Mouse (Mus musculus) leukemia stem cell, adult 10-12 weeks (primary cell): ENCODE results near the gene Gtf2ird2. TPM values are rescaled to one million over a fixed set of nuclear protein-coding genes. Genes with fewer than 3 reads are reported as not detected.

ENCODE experiments used
- polyA plus RNA-seq: library from polyadenylated mRNA; stranded (reverse); fragments of >175 nt; gene quantifications from 2 replicates; pipeline ENCODE4 v1.2.3, GENCODE M21; 2012; ENCODE audit warnings: low replicate concordance

Gene Gtf2ird2
- 3.7 and 8.1 TPM in 2 replicates for polyA plus RNA-seq

GRCm38 (mm10) chr5:134183880-134184808 lies at the start of gene Gtf2ird2:
Gene Gtf2ird2 (plus strand): TSS chr5:134184019.

GRCm38 (mm10) chr5:134176169-134176881 lies 7.5 kb upstream of the Gtf2ird2 start, which contains the start of gene Rcc1l:
Gene Rcc1l (minus strand): TSS chr5:134176774.

GRCm38 (mm10) chr5:134229391-134229790 lies 45.6 kb downstream of the Gtf2ird2 start, which contains the start of gene Ncf1:
Gene Ncf1 (minus strand): TSS chr5:134229625.

Other genes starting within 250 kb of the Gtf2ird2 start
- 1.4 and 1.9 TPM in 2 replicates for gene Castor2, start 84.3 kb upstream of the Gtf2ird2 start, polyA plus RNA-seq
- gene Rcc1l, start 7.2 kb upstream of the Gtf2ird2 start, polyA plus RNA-seq, result 10.8 and 22.1 TPM in 2 replicates
- 42.1 and 59.8 TPM in 2 replicates for gene Ncf1, start 45.6 kb downstream of the Gtf2ird2 start, polyA plus RNA-seq
- 200 and 424 TPM in 2 replicates for gene Gtf2i, start 130.7 kb downstream of the Gtf2ird2 start, polyA plus RNA-seq